Mouse (Mus musculus): ENCODE results near the gene Phka2.

DNA sequence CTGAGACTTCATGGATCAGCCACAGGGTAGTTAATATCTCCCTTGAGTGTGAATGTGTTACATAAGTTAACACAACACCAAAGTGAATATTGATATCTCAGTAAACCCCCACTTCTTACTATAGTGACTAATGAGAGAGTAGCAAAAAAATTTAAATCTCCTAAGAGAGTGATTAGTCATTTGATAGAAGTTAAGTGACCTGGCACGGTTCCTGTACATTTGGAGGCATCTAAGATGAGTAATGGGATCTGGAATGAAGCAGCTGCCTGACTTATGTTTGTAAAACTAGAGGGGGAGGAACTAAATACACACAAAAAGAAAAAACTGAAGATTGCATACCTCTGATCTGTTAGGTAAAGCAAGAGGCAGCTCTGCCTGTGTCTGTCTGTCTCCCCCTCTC lies 7.1 kb downstream of the Phka2 start:
- TF ChIP-seq POLR2A (IDR thresholded peaks at IDR 0.05; ENCODE audit: borderline replicate concordance, extremely low read depth, insufficient read depth, insufficient read length, poor library complexity, severe bottlenecking) (no peak), CTCF (IDR thresholded peaks at IDR 0.05; ENCODE audit: borderline replicate concordance, extremely low read depth, insufficient read depth, insufficient read length) (no peak)

All from brain, embryonic 14.5 days (tissue).